Mouse (Mus musculus) bone marrow, adult 2 months (tissue): Measurements from ENCODE around the gene Cox6a2. TPM values are rescaled to one million over a fixed set of nuclear protein-coding genes. Genes with fewer than 3 reads are reported as not detected.
A peak's percentile ranks its signal among the peaks of the same experiment; 100 is the strongest.

Source experiments
- H3K27ac ChIP-seq: fragments of 200-500 bp; 2 replicates; pipeline ENCODE4 v1.5.1; 2012; ENCODE audit warnings: low read depth, mild to moderate bottlenecking, control low read depth, inconsistent platforms, low read length; ENCODE audit not compliant: control insufficient read depth, poor library complexity, insufficient read depth
- H3K4me1 ChIP-seq: fragments of 200-500 bp; 2 replicates; pipeline ENCODE4 v1.6.1; 2011; ENCODE audit warnings: low read length; ENCODE audit not compliant: control insufficient read depth, insufficient read depth
- H3K4me3 ChIP-seq: fragments of 200-500 bp; replicated peaks from 2 replicates; pipeline ENCODE3; 2011; ENCODE audit warnings: mild to moderate bottlenecking, low read depth, low read length, control low read depth; ENCODE audit not compliant: control insufficient read depth
- CTCF ChIP-seq: fragments of 200-500 bp; IDR thresholded peaks from 2 replicates; pipeline ENCODE4 v1.5.1; 2011; ENCODE audit warnings: low read length, control low read depth; ENCODE audit not compliant: control insufficient read depth, insufficient read depth
- POLR2A ChIP-seq: fragments of 200-500 bp; IDR thresholded peaks from 2 replicates; pipeline ENCODE4 v1.6.1; 2011; ENCODE audit warnings: low read depth, mild to moderate bottlenecking, control low read depth, low read length, borderline replicate concordance; ENCODE audit not compliant: control insufficient read depth
- WGBS: fragments of 180-500 bp; shearing (Covaris S2); methylation state at CpG from one replicate; pipeline ENCODE4 v1.1.7; 2018; 5-methylcytosine and 5-hydroxymethylcytosine counted together
- polyA plus RNA-seq: library from polyadenylated mRNA; stranded (reverse); fragments of >200 nt; gene quantifications from 2 replicates; pipeline ENCODE4 v1.2.4, GENCODE M21; 2011; ENCODE audit warnings: low replicate concordance; ENCODE audit not compliant: missing spikeins, insufficient read depth, insufficient read length

The Cox6a2 gene
- polyA plus RNA-seq, result 8.4 TPM in 1 of 2 replicates, not detected in the other

- Histone ChIP-seq H3K27ac (peak within 1 kb of the TSS; percentile 19; the same call in 1 of the 2 replicates), H3K4me1 (peaks cover 4% of the 10 kb centered on the region), H3K4me3 (peak within 1 kb of the TSS; percentile 4)
- WGBS, result 73% methylated on average over 6 of the region's 6 CpGs
- no peak for TF ChIP-seq POLR2A
- no peak for TF ChIP-seq CTCF
Measured at GRCm38 (mm10) chr7:128206152-128206551, at the start of gene Cox6a2. Gene Cox6a2, minus strand, starts transcription at chr7:128206387.

- no peak overlapping the region for H3K4me3 ChIP-seq
- WGBS, result 86% methylated on average over 5 of the region's 5 CpGs
Measured at GRCm38 (mm10) chr7:128255757-128256156, 49.6 kb upstream of the Cox6a2 start.

GRCm38 (mm10) chr7:128254978-128255377, 48.8 kb upstream of the Cox6a2 start:
- no peak for TF ChIP-seq POLR2A
- no peak for TF ChIP-seq CTCF
- WGBS, result 50% methylated on average over 2 of the region's 2 CpGs
- H3K4me3 ChIP-seq, result no peak overlapping the region

More at GRCm38 (mm10) chr7:128255757-128256156, 49.6 kb upstream of the Cox6a2 start:
- Histone ChIP-seq H3K4me1 (no peaks in the 10 kb centered on the region), H3K27ac (no peak overlapping the region)
- TF ChIP-seq CTCF, result no peak
- TF ChIP-seq POLR2A, result no peak

GRCm38 (mm10) chr7:128252609-128253008, 46.4 kb upstream of the Cox6a2 start:
- H3K27ac ChIP-seq, result no peak overlapping the region
- peaks cover 2% of the 10 kb centered on the region for H3K4me1 ChIP-seq
- WGBS, result 12% methylated on average over 24 of the region's 24 CpGs
- TF ChIP-seq CTCF, result no peak
- TF ChIP-seq POLR2A, result no peak
- H3K4me3 ChIP-seq, result no peak overlapping the region

More at GRCm38 (mm10) chr7:128254978-128255377, 48.8 kb upstream of the Cox6a2 start:
- H3K4me1 ChIP-seq, result peaks cover under 1% of the 10 kb centered on the region
- H3K27ac ChIP-seq, result no peak overlapping the region

GRCm38 (mm10) chr7:128251946-128252345, 45.8 kb upstream of the Cox6a2 start:
- peaks cover 2% of the 10 kb centered on the region for H3K4me1 ChIP-seq
- WGBS, result 23% methylated on average over 12 of the region's 12 CpGs
- H3K4me3 ChIP-seq, result no peak overlapping the region
- no peak for TF ChIP-seq CTCF
- TF ChIP-seq POLR2A, result no peak
- no peak overlapping the region for H3K27ac ChIP-seq

- Histone ChIP-seq H3K4me1 (peaks cover 2% of the 10 kb centered on the region), H3K27ac (no peak overlapping the region), H3K4me3 (no peak overlapping the region)
- WGBS, result 79% methylated on average over 5 of the region's 5 CpGs
- TF ChIP-seq POLR2A (no peak), CTCF (no peak)
Measured at GRCm38 (mm10) chr7:128249998-128250397, 43.8 kb upstream of the Cox6a2 start.

- TF ChIP-seq POLR2A (no peak), CTCF (no peak)
- WGBS, result 80% methylated on average over 10 of the region's 10 CpGs
- Histone ChIP-seq H3K4me3 (no peak overlapping the region), H3K27ac (no peak overlapping the region), H3K4me1 (peaks cover 2% of the 10 kb centered on the region)
Measured at GRCm38 (mm10) chr7:128248081-128249042, 42.2 kb upstream of the Cox6a2 start.

GRCm38 (mm10) chr7:128247443-128247842, 41.3 kb upstream of the Cox6a2 start:
- H3K4me3 ChIP-seq, result no peak overlapping the region
- 9% methylated on average over 13 of the region's 13 CpGs for WGBS
- no peak for TF ChIP-seq POLR2A
- peak; percentile 53; the same call in 1 of the 2 replicates for TF ChIP-seq CTCF
- peaks cover 2% of the 10 kb centered on the region for H3K4me1 ChIP-seq
- no peak overlapping the region for H3K27ac ChIP-seq

- Histone ChIP-seq H3K27ac (peak within 1 kb of the TSS; percentile 15; the same call in 1 of the 2 replicates), H3K4me1 (peaks cover 2% of the 10 kb centered on the region), H3K4me3 (peak within 1 kb of the TSS; percentile 16)
- TF ChIP-seq CTCF (no peak), POLR2A (no peak)
- WGBS, result 16% methylated on average over 30 of the region's 30 CpGs
Measured at GRCm38 (mm10) chr7:128246496-128247391, 40.6 kb upstream of the Cox6a2 start, which contains the start of gene Tgfb1i1. Gene Tgfb1i1, plus strand, starts transcription at chr7:128246812.
